Mouse (Mus musculus): ENCODE measurements around the gene Slc4a10.

- TF ChIP-seq CTCF (IDR thresholded peaks at IDR 0.05; ENCODE audit: insufficient read depth, low read length) (no peak), POLR2A (IDR thresholded peaks at IDR 0.05; ENCODE audit: borderline replicate concordance, extremely low read depth, low read depth, low read length) (no peak)
These were observed 323.8 kb downstream of the Slc4a10 start for GRCm38 (mm10) chr2:62370048-62370447.

All from lung, adult 2 months (tissue).